Mouse (Mus musculus) neural tube, embryonic 13.5 days (tissue): ENCODE measurements around the gene Cfd. TPM values are rescaled to one million over a fixed set of nuclear protein-coding genes. Genes with fewer than 3 reads are reported as not detected.

Source experiments
- ATAC-seq: fragments of 200-750 bp; cut with Nextera tagmentation; 2 replicates; pipeline ENCODE4 v1.8.0; 2017; ENCODE audit warnings: low read depth, mild to moderate bottlenecking, moderate TSS enrichment, moderate library complexity
- H3K27ac ChIP-seq: fragments of 300-500 bp; sonication (generic); replicated peaks from 2 replicates; pipeline ENCODE4 v1.5.1; 2015; ENCODE audit warnings: moderate library complexity, mild to moderate bottlenecking, inconsistent platforms
- H3K27me3 ChIP-seq: fragments of 300-500 bp; sonication (generic); 2 replicates; pipeline ENCODE4 v1.6.1; 2015; ENCODE audit warnings: mild to moderate bottlenecking, inconsistent platforms
- H3K36me3 ChIP-seq: fragments of 300-500 bp; sonication (generic); 2 replicates; pipeline ENCODE4 v1.6.1; 2015; ENCODE audit warnings: mild to moderate bottlenecking, inconsistent platforms
- H3K4me1 ChIP-seq: fragments of 300-500 bp; sonication (generic); replicated peaks from 2 replicates; pipeline ENCODE4 v1.6.1; 2015; ENCODE audit warnings: inconsistent platforms
- H3K4me2 ChIP-seq: fragments of 300-500 bp; sonication (generic); 2 replicates; pipeline ENCODE4 v1.6.1; 2015; ENCODE audit warnings: inconsistent platforms, mild to moderate bottlenecking, moderate library complexity
- H3K4me3 ChIP-seq: fragments of 300-500 bp; sonication (generic); 2 replicates; pipeline ENCODE4 v1.5.1; 2015; ENCODE audit warnings: mild to moderate bottlenecking, inconsistent platforms
- H3K9ac ChIP-seq: fragments of 300-500 bp; sonication (generic); 2 replicates; pipeline ENCODE4 v1.6.1; 2015; ENCODE audit warnings: moderate library complexity, mild to moderate bottlenecking, inconsistent platforms
- H3K9me3 ChIP-seq: fragments of 300-500 bp; sonication (generic); 2 replicates; pipeline ENCODE4 v1.6.1; 2016; ENCODE audit warnings: inconsistent platforms
- WGBS: fragments of 180-500 bp; shearing (Covaris S2); methylation state at CpG from one replicate; pipeline ENCODE4 v1.1.7; 2015; 5-methylcytosine and 5-hydroxymethylcytosine counted together
- polyA plus RNA-seq: library from polyadenylated mRNA; unstranded; fragments of >200 nt; fragmentation: Nextera tagmentation; extraction: Ambion mirVana; gene quantifications from 2 replicates; pipeline ENCODE4 v1.2.1, GENCODE M21; 2015

The Cfd gene
- polyA plus RNA-seq, 1 experiment from 2014 or later, result not detected

DNA sequence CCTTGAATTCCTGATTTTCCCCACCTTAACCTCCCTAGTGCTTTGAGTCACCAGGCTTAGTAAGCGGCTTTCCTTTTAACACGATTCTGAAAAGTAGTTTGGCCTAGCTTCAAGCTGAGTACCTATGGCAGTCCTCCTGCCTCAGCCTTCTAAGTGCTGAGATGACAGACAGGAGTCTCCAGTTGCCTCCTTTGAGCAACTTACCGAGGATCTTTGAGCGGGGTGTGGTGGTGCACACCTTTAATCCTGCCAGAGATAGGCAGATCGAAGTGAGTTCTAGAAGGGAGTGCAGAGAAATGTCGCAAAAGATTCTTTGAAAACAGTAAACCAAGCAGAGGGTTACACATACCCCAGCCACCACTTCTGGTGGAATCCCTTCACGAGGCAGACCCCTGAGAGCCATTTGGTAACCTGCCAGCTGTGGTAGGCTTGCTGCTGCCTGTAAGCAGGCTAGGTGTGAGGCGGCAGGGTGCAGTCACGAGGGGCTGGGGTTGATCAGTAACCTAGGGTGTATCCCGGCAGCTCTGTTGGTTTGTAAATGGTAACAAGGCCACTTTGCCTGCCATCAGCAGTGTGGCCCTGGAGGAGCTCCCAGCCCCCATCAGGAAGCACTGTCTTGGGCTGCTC lies 35.0 kb upstream of the Cfd start:
- no peaks in the 10 kb centered on the region for H3K27me3 ChIP-seq
- no peak for ATAC-seq

DNA sequence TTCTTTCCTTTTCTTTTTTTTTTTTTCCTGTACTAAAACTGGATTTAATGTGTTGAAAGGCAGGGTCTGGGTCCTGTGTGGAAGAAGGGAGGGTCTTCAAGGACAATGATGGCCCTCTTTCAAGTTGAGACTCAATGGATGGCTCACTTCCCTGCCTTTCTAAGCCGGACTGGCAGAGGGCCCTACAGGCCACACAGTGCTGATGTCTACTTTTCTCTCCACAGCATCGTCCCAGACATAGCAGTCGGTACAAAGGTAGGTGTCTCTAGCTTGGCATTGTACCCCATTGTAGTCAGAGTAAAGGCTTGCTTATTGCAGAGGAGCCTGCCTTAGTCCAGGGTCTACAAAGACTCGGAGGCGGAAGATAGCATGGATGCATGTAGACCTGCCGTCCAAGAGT lies 34.4 kb upstream of the Cfd start:
- Histone ChIP-seq H3K4me2 (peak overlapping the region; percentile 98), H3K9me3 (no peaks in the 10 kb centered on the region), H3K4me3 (peak overlapping the region; percentile 70), H3K27ac (peak overlapping the region; percentile 100), H3K4me1 (peaks cover 77% of the 10 kb centered on the region), H3K36me3 (peaks cover 44% of the 10 kb centered on the region), H3K27me3 (no peaks in the 10 kb centered on the region), H3K9ac (peak overlapping the region; percentile 98)
- ATAC-seq, result no peak
- WGBS, result 51% methylated on average over 6 of the region's 6 CpGs

More for the DNA sequence above, 35.0 kb upstream of the Cfd start:
- peaks cover 38% of the 10 kb centered on the region for H3K36me3 ChIP-seq
- peak overlapping the region; percentile 100 for H3K27ac ChIP-seq
- H3K9ac ChIP-seq, result peak overlapping the region; percentile 98
- peaks cover 75% of the 10 kb centered on the region for H3K4me1 ChIP-seq
- 5% methylated on average over 10 of the region's 10 CpGs for WGBS
- H3K9me3 ChIP-seq, result no peaks in the 10 kb centered on the region
- H3K4me2 ChIP-seq, result peak overlapping the region; percentile 98
- H3K4me3 ChIP-seq, result peak overlapping the region; percentile 70

GRCm38 (mm10) chr10:79856704-79857451 lies 33.8 kb upstream of the Cfd start:
- Histone ChIP-seq H3K4me1 (peaks cover 73% of the 10 kb centered on the region), H3K9me3 (no peaks in the 10 kb centered on the region), H3K4me2 (peak overlapping the region; percentile 98), H3K9ac (peak overlapping the region; percentile 98), H3K27me3 (no peaks in the 10 kb centered on the region), H3K27ac (peak overlapping the region; percentile 100), H3K36me3 (peaks cover 50% of the 10 kb centered on the region), H3K4me3 (peak overlapping the region; percentile 70)
- no peak for ATAC-seq
- WGBS, result 55% methylated on average over 7 of the region's 7 CpGs

DNA sequence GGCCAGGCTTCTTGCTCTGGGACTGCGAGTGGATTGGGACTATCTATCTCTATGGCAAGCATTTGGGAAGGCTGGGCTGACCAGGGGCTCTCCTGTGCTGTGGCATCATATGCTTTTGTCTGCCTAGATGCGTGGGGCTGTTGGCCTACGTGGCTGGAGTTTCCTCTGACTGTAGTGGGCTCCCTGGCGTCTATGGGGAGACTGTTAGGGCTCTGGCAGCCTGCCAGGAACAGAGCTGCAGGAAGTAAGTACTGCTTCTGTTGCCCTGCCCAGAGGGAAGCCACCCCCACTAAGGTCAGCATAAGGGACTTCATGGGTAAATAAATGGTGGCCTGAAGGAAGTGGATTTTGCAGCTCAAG lies 33.2 kb upstream of the Cfd start:
- 31% methylated on average over 4 of the region's 4 CpGs for WGBS
- peaks cover 55% of the 10 kb centered on the region for H3K36me3 ChIP-seq
- H3K9ac ChIP-seq, result peak overlapping the region; percentile 98
- H3K27me3 ChIP-seq, result no peaks in the 10 kb centered on the region
- ATAC-seq, result no peak
- H3K4me2 ChIP-seq, result peak overlapping the region; percentile 98
- H3K4me3 ChIP-seq, result peak overlapping the region; percentile 70
- H3K4me1 ChIP-seq, result peaks cover 72% of the 10 kb centered on the region
- H3K9me3 ChIP-seq, result no peaks in the 10 kb centered on the region
- peak overlapping the region; percentile 100 for H3K27ac ChIP-seq

GRCm38 (mm10) chr10:79857894-79858293 lies 32.8 kb upstream of the Cfd start:
- WGBS, result 90% methylated on average over 2 of the region's 2 CpGs
- H3K4me1 ChIP-seq, result peaks cover 72% of the 10 kb centered on the region

GRCm38 (mm10) chr10:79858416-79859074 lies 32.1 kb upstream of the Cfd start:
- H3K4me3 ChIP-seq, result peak overlapping the region; percentile 70

More at GRCm38 (mm10) chr10:79857894-79858293, 32.8 kb upstream of the Cfd start:
- H3K27ac ChIP-seq, result peak overlapping the region; percentile 100
- H3K27me3 ChIP-seq, result no peaks in the 10 kb centered on the region
- H3K36me3 ChIP-seq, result peaks cover 60% of the 10 kb centered on the region
- H3K4me2 ChIP-seq, result peak overlapping the region; percentile 98
- H3K9ac ChIP-seq, result peak overlapping the region; percentile 98
- H3K9me3 ChIP-seq, result no peaks in the 10 kb centered on the region
- no peak for ATAC-seq
- H3K4me3 ChIP-seq, result peak overlapping the region; percentile 70

DNA sequence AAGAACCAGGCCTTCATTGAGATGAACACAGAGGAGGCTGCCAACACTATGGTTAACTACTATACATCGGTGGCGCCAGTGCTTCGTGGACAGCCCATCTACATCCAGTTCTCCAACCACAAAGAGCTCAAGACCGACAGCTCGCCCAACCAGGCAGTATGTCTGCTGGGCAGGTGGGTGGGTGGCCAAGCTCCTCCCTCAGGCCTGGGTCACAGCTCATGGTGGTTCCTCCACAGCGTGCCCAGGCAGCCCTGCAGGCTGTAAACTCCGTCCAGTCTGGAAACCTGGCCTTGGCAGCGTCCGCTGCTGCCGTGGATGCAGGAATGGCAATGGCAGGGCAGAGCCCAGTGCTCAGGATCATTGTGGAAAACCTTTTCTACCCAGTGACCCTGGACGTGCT lies 31.5 kb upstream of the Cfd start:
- Histone ChIP-seq H3K27me3 (no peaks in the 10 kb centered on the region), H3K27ac (0 out of 2 replicates have a peak overlapping the region, but pooled peaks have one; percentile 29), H3K4me3 (no peak overlapping the region), H3K4me1 (peaks cover 69% of the 10 kb centered on the region), H3K9me3 (no peaks in the 10 kb centered on the region), H3K4me2 (peak overlapping the region; percentile 98; the same call in 1 of the 2 replicates), H3K36me3 (peaks cover 71% of the 10 kb centered on the region), H3K9ac (no peak overlapping the region)
- no peak for ATAC-seq
- 90% methylated on average over 11 of the region's 11 CpGs for WGBS

More at GRCm38 (mm10) chr10:79858416-79859074, 32.1 kb upstream of the Cfd start:
- peaks cover 66% of the 10 kb centered on the region for H3K36me3 ChIP-seq
- peak overlapping the region; percentile 98 for H3K9ac ChIP-seq
- no peak for ATAC-seq
- 51% methylated on average over 17 of the region's 17 CpGs for WGBS
- peak overlapping the region; percentile 100 for H3K27ac ChIP-seq
- H3K27me3 ChIP-seq, result no peaks in the 10 kb centered on the region
- H3K4me2 ChIP-seq, result peak overlapping the region; percentile 98
- H3K4me1 ChIP-seq, result peaks cover 69% of the 10 kb centered on the region
- H3K9me3 ChIP-seq, result no peaks in the 10 kb centered on the region

GRCm38 (mm10) chr10:79860079-79860911 lies 30.4 kb upstream of the Cfd start:
- no peak overlapping the region; the same call in 1 of the 2 replicates for H3K9ac ChIP-seq
- ATAC-seq, result no peak
- peaks cover 79% of the 10 kb centered on the region for H3K4me1 ChIP-seq
- H3K36me3 ChIP-seq, result peaks cover 83% of the 10 kb centered on the region
- no peaks in the 10 kb centered on the region for H3K27me3 ChIP-seq
- H3K4me2 ChIP-seq, result no peak overlapping the region
- no peak overlapping the region for H3K4me3 ChIP-seq
- peak overlapping the region; percentile 14; the same call in 1 of the 2 replicates for H3K27ac ChIP-seq
- H3K9me3 ChIP-seq, result no peaks in the 10 kb centered on the region
- WGBS, result 95% methylated on average over 26 of the region's 26 CpGs

- Histone ChIP-seq H3K4me1 (peaks cover 80% of the 10 kb centered on the region), H3K36me3 (peaks cover 93% of the 10 kb centered on the region), H3K4me3 (no peak overlapping the region), H3K9ac (no peak overlapping the region), H3K27ac (peak overlapping the region; percentile 42), H3K9me3 (no peaks in the 10 kb centered on the region), H3K27me3 (no peaks in the 10 kb centered on the region), H3K4me2 (no peak overlapping the region)
- 75% methylated on average over 25 of the region's 25 CpGs for WGBS
- ATAC-seq, result no peak
Measured at GRCm38 (mm10) chr10:79861230-79862048, 29.2 kb upstream of the Cfd start.

DNA sequence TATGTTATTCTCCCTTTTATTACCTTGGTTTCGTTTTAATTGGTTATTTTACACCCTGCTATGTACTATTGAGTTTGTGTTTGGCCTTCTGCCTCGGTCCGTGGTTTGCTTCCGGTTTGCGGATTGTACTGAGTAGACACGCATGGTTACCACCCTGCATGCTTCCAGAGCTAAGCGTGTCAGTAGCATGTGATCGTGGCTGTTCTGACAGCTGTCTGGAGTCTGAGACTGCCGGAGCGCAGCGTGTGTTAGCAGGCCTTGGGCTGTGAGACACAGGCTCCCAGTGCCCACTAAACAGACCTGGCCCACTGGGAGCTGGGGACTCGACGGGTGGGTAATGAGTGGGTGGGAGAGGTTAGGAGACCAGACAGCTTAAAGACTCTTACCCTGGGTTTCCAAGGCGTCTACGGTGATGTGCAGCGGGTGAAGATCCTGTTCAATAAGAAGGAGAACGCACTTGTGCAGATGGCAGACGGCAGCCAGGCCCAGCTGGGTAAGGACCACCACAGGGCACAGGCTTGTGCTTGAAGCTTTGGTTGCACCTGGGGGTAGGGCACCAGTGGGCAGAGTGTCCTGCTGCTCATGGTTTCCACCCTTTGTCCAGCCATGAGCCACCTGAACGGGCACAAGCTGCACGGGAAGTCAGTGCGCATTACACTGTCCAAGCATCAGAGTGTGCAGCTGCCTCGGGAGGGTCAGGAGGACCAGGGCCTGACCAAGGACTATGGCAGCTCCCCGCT lies 28.4 kb upstream of the Cfd start:
- Histone ChIP-seq H3K36me3 (peaks cover 93% of the 10 kb centered on the region), H3K4me3 (no peak overlapping the region), H3K27ac (peak overlapping the region; percentile 42), H3K9ac (no peak overlapping the region), H3K27me3 (no peaks in the 10 kb centered on the region), H3K4me1 (peaks cover 80% of the 10 kb centered on the region), H3K9me3 (no peaks in the 10 kb centered on the region), H3K4me2 (no peak overlapping the region)
- ATAC-seq, result no peak
- WGBS, result 76% methylated on average over 23 of the region's 23 CpGs
